Mouse (Mus musculus) MEL (cell line): ENCODE measurements at regions not wholly inside any gene's neighbourhood (a gene's known extent, or its start where the extent isn't known, plus 50 kb on each side); places are given as distances from the start of the nearest gene placed in this dataset.

Source experiments
- BHLHE40 ChIP-seq: IDR thresholded peaks from 2 replicates; pipeline ENCODE4 v1.6.1; 2012; ENCODE audit warnings: low read depth, mild to moderate bottlenecking, inconsistent platforms, low read length, improper control_type of control experiment, borderline replicate concordance
- CHD1 ChIP-seq: IDR thresholded peaks from 2 replicates; pipeline ENCODE4 v1.6.1; 2012; ENCODE audit warnings: low read depth, mild to moderate bottlenecking, inconsistent platforms, low read length, improper control_type of control experiment
- CHD2 ChIP-seq: IDR thresholded peaks from 2 replicates; pipeline ENCODE4 v1.6.1; 2011; ENCODE audit warnings: low read length, improper control_type of control experiment
- CTCF ChIP-seq, 3 experiments: IDR thresholded peaks in 2 of 3; conservative IDR thresholded peaks in 1 of 3; 2 replicates each; pipeline ENCODE4 v1.5.1; 2011 to 2012; ENCODE audit warnings: low read length in 3 of 3, low read depth in 2 of 3, mild to moderate bottlenecking in 2 of 3, improper control_type of control experiment in 1 of 3, inconsistent platforms in 1 of 3, mixed read lengths in 1 of 3, moderate library complexity in 1 of 3; ENCODE audit not compliant: control insufficient read depth in 1 of 3, insufficient read depth in 1 of 3, poor library complexity in 1 of 3, severe bottlenecking in 1 of 3
- MAZ ChIP-seq: IDR thresholded peaks from 2 replicates; pipeline ENCODE4 v1.6.1; 2012; ENCODE audit warnings: low read depth, mild to moderate bottlenecking, inconsistent platforms, low read length, improper control_type of control experiment
- POLR2A ChIP-seq, 2 experiments: IDR thresholded peaks; 2 replicates each; pipeline ENCODE4 v1.6.1; 2011 to 2012; ENCODE audit warnings: low read length in 2 of 2, mild to moderate bottlenecking in 2 of 2, control low read depth in 1 of 2, improper control_type of control experiment in 1 of 2, low read depth in 1 of 2, moderate library complexity in 1 of 2; ENCODE audit not compliant: control insufficient read depth in 1 of 2, insufficient read depth in 1 of 2, poor library complexity in 1 of 2
- USF2 ChIP-seq, 2 experiments: IDR thresholded peaks; 2 replicates each; pipeline ENCODE4 v1.6.1; 2011 to 2012; ENCODE audit warnings: improper control_type of control experiment in 2 of 2, low read length in 2 of 2, borderline replicate concordance in 1 of 2, inconsistent platforms in 1 of 2, low read depth in 1 of 2, mild to moderate bottlenecking in 1 of 2; ENCODE audit not compliant: insufficient read depth in 1 of 2
- ZMIZ1 ChIP-seq: IDR thresholded peaks from 2 replicates; pipeline ENCODE4 v1.6.1; 2012; ENCODE audit warnings: low read depth, mild to moderate bottlenecking, inconsistent platforms, low read length, improper control_type of control experiment, moderate library complexity

GRCm38 (mm10) chr7:63998995-63999960 lies 60.6 kb upstream of the Klf13 start:
- no peak for TF ChIP-seq CHD2
- TF ChIP-seq BHLHE40: no peak
- no peak for TF ChIP-seq CTCF (IDR thresholded peaks at IDR 0.05 in 2 of 3, conservative IDR thresholded peaks at IDR 0.05 in 1 of 3; ENCODE audit: control insufficient read depth in 1 of 3, insufficient read depth in 1 of 3, low read depth in 2 of 3, low read length in 3 of 3, poor library complexity in 1 of 3, severe bottlenecking in 1 of 3)
- no peak for TF ChIP-seq CHD1
- TF ChIP-seq POLR2A (IDR thresholded peaks at IDR 0.05; ENCODE audit: control insufficient read depth in 1 of 2, insufficient read depth in 1 of 2, low read depth in 1 of 2, low read length in 2 of 2, poor library complexity in 1 of 2): no peak
- TF ChIP-seq USF2 (IDR thresholded peaks at IDR 0.05; ENCODE audit: borderline replicate concordance in 1 of 2, insufficient read depth in 1 of 2, low read depth in 1 of 2, low read length in 2 of 2): no peak
- TF ChIP-seq ZMIZ1: no peak
- no peak for TF ChIP-seq MAZ
